ENCODE assay signal across 8 mouse cellular contexts in the genomic region with DNA sequence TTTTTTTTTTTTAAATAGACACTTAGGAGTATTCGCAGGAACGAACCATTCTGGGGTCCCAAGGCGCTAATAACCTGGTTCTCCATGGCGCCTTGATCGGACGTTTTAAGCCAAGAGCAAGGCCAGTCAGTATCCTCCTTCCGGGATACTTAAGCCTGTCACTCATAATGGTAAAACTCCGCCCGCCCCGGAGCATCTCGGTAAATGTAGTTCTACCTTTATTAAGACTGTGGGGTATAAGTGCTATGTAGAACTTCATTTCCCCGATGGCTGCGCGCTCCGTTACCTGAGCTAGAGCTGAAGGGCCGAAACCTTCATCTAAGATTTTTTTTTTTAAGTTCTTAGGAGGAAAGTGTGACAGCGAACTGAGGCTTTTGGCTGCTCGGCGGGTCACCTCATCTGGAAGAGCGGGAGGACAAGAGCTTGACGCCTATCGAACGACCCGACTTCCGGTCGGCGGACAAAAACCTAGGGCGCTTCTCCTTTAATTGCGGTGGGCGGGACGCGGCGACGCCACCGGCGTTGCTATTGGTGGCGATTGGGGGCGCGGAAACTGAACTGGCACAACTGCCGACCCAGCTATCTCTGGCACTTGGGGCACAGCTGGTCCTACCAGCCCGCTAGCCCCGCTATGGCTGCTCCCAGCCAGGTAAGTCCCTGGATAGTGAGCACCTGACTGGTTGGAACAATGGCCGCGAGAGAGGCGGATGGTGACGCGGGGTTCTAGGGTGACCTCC. TPM values are rescaled to one million over a fixed set of nuclear protein-coding genes. Genes with fewer than 3 reads are reported as not detected.
DNase-seq lines count a peak whose midpoint lies in the region; ATAC-seq and TF ChIP-seq lines count a peak whose summit lies in the region.

A gene (plus strand): TSS at position 254 of the 737 bp plus-strand sequence.

- TF ChIP-seq POLR2A in brain, embryonic 14.5 days (IDR thresholded peaks at IDR 0.05; ENCODE audit: borderline replicate concordance, extremely low read depth, insufficient read depth, insufficient read length, poor library complexity, severe bottlenecking) = no peak; the same call in 1 of the 2 replicates
- TF ChIP-seq POLR2A in liver, adult 2 months (IDR thresholded peaks at IDR 0.05; ENCODE audit: extremely low read depth, insufficient read depth, low read length) = peak; percentile 15; the same call in 1 of the 2 replicates
- peak; percentile 48 for TF ChIP-seq POLR2A in myocyte (IDR thresholded peaks at IDR 0.05; ENCODE audit: insufficient read length, low read depth)

- no peaks in the 10 kb centered on the region for H3K9me3 ChIP-seq in erythroblast, embryonic 14.5 days (ENCODE audit: control insufficient read depth, low read length)
- H3K9me3 ChIP-seq in heart, embryonic 11.5 days (replicated peaks; ENCODE audit: control insufficient read depth, low read length) = no peaks in the 10 kb centered on the region
- no peaks in the 10 kb centered on the region for H3K9me3 ChIP-seq in kidney, embryonic 16.5 days (ENCODE audit: low read length)

- H3K4me3 ChIP-seq in C2C12 (ENCODE audit: insufficient read depth, poor library complexity, severe bottlenecking) (peak within 1 kb of the TSS; percentile 51), myocyte (peak within 1 kb of the TSS; percentile 51)
- H3K4me3 ChIP-seq in erythroblast, embryonic 14.5 days (replicated peaks) = peak within 1 kb of the TSS; percentile 70
- peak within 1 kb of the TSS; percentile 81 for H3K4me3 ChIP-seq in heart, embryonic 11.5 days (ENCODE audit: low read depth, low read length)
- H3K4me3 ChIP-seq in kidney, embryonic 16.5 days (ENCODE audit: low read length) = peak within 1 kb of the TSS; percentile 76
- peak within 1 kb of the TSS; percentile 72 for H3K4me3 ChIP-seq in liver, adult 2 months (ENCODE audit: insufficient read depth, low read depth, low read length)

- peak within 1 kb of the TSS; percentile 68 for H3ac ChIP-seq in C2C12 (ENCODE audit: control insufficient read depth, insufficient read length, low read depth)
- no peak within 1 kb of the TSS for H3ac ChIP-seq in myocyte (ENCODE audit: control insufficient read depth, insufficient read length)

- peak; percentile 98 for DNase-seq in brain, embryonic 14.5 days (ENCODE audit: low read depth)
- peak; percentile 91 for DNase-seq in liver, adult 2 months (ENCODE audit: extremely low read depth, low read depth, low spot score)
- peak; percentile 95 for DNase-seq in splenic B cell, adult 2 months (ENCODE audit: low read depth, low spot score)

- no peaks in the 10 kb centered on the region for H3K79me3 ChIP-seq in C2C12 (ENCODE audit: low read depth)

- peak within 1 kb of the TSS; percentile 65 for H3K27ac ChIP-seq in heart, embryonic 11.5 days (ENCODE audit: low read depth, low read length)
- H3K27ac ChIP-seq in kidney, embryonic 16.5 days (ENCODE audit: low read length) = peak within 1 kb of the TSS; percentile 85
- peak within 1 kb of the TSS; percentile 93 for H3K27ac ChIP-seq in liver, adult 2 months (replicated peaks; ENCODE audit: insufficient read depth, low read depth, low read length)

- H3K27me3 ChIP-seq in C2C12 (ENCODE audit: control insufficient read depth, insufficient read depth, insufficient read length) (no peaks in the 10 kb centered on the region), myocyte (ENCODE audit: control insufficient read depth, insufficient read depth, insufficient read length) (no peaks in the 10 kb centered on the region)
- no peaks in the 10 kb centered on the region for H3K27me3 ChIP-seq in erythroblast, embryonic 14.5 days (ENCODE audit: control insufficient read depth)
- H3K27me3 ChIP-seq in heart, embryonic 11.5 days (ENCODE audit: control insufficient read depth, insufficient read depth, low read length) = no peaks in the 10 kb centered on the region
- no peaks in the 10 kb centered on the region for H3K27me3 ChIP-seq in kidney, embryonic 16.5 days (ENCODE audit: insufficient read depth, low read length)
- no peaks in the 10 kb centered on the region for H3K27me3 ChIP-seq in liver, adult 2 months (ENCODE audit: control insufficient read depth, insufficient read depth, low read length)
- no peaks in the 10 kb centered on the region for H3K27me3 ChIP-seq in splenic B cell, adult 2 months (ENCODE audit: control insufficient read depth, insufficient read depth, low read length, poor library complexity, severe bottlenecking)

- no peak for TF ChIP-seq CTCF in C2C12 (IDR thresholded peaks at IDR 0.05; ENCODE audit: control insufficient read depth, insufficient read depth, insufficient read length)
- no peak for TF ChIP-seq CTCF in brain, embryonic 14.5 days (IDR thresholded peaks at IDR 0.05; ENCODE audit: borderline replicate concordance, extremely low read depth, insufficient read depth, insufficient read length)
- no peak for TF ChIP-seq CTCF in liver, adult 2 months (IDR thresholded peaks at IDR 0.05; ENCODE audit: low read depth, low read length)

- no peaks in the 10 kb centered on the region for H3K36me3 ChIP-seq in C2C12 (ENCODE audit: control insufficient read depth, insufficient read depth)
- peaks cover 30% of the 10 kb centered on the region for H3K36me3 ChIP-seq in erythroblast, embryonic 14.5 days (ENCODE audit: control insufficient read depth)
- no peaks in the 10 kb centered on the region for H3K36me3 ChIP-seq in heart, embryonic 11.5 days (ENCODE audit: control insufficient read depth, insufficient read depth, low read length)
- H3K36me3 ChIP-seq in kidney, embryonic 16.5 days (ENCODE audit: insufficient read depth, low read length) = peaks cover 7% of the 10 kb centered on the region; the same call in 1 of the 2 replicates
- H3K36me3 ChIP-seq in liver, adult 2 months (ENCODE audit: control insufficient read depth, insufficient read depth, low read length) = no peaks in the 10 kb centered on the region
- no peaks in the 10 kb centered on the region for H3K36me3 ChIP-seq in myocyte (ENCODE audit: control insufficient read depth, insufficient read depth)
- no peaks in the 10 kb centered on the region for H3K36me3 ChIP-seq in splenic B cell, adult 2 months (ENCODE audit: control insufficient read depth, insufficient read depth, low read length, poor library complexity, severe bottlenecking)

- peaks cover 26% of the 10 kb centered on the region for H3K4me1 ChIP-seq in erythroblast, embryonic 14.5 days (ENCODE audit: control insufficient read depth)
- peaks cover 10% of the 10 kb centered on the region for H3K4me1 ChIP-seq in heart, embryonic 11.5 days (ENCODE audit: control insufficient read depth, insufficient read depth, low read length)
- peaks cover 14% of the 10 kb centered on the region for H3K4me1 ChIP-seq in kidney, embryonic 16.5 days (ENCODE audit: insufficient read depth, low read length)
- peaks cover 10% of the 10 kb centered on the region for H3K4me1 ChIP-seq in liver, adult 2 months (ENCODE audit: control insufficient read depth, insufficient read depth, low read length)

- peaks cover 8% of the 10 kb centered on the region for H3K79me2 ChIP-seq in C2C12 (ENCODE audit: control insufficient read depth, insufficient read depth)
- H3K79me2 ChIP-seq in liver, adult 2 months (ENCODE audit: control insufficient read depth, insufficient read depth, low read length) = no peaks in the 10 kb centered on the region
- H3K79me2 ChIP-seq in myocyte (ENCODE audit: control insufficient read depth, insufficient read depth) = no peaks in the 10 kb centered on the region

- under 1% methylated on average over 47 of the region's 47 CpGs for WGBS in heart, embryonic 11.5 days (ENCODE audit: insufficient replicate concordance)
- under 1% methylated on average over 47 of the region's 47 CpGs for WGBS in kidney, embryonic 16.5 days
- WGBS in liver, adult 2 months = under 1% methylated on average over 47 of the region's 47 CpGs

- peak; percentile 93 for ATAC-seq in heart, embryonic 11.5 days (replicated peaks; ENCODE audit: insufficient number of reproducible peaks, low FRiP score, low TSS enrichment)
- ATAC-seq in kidney, embryonic 16.5 days (ENCODE audit: low FRiP score, low TSS enrichment) = peak; percentile 97

- H3K4me2 ChIP-seq in heart, embryonic 11.5 days = peak within 1 kb of the TSS; percentile 86
- H3K4me2 ChIP-seq in kidney, embryonic 16.5 days (replicated peaks; ENCODE audit: low read depth, low read length) = peak within 1 kb of the TSS; percentile 68
- H3K4me2 ChIP-seq in myocyte (ENCODE audit: low read depth) = peak within 1 kb of the TSS; percentile 75

- H3K9ac ChIP-seq in heart, embryonic 11.5 days (ENCODE audit: low read depth, low read length) = peak within 1 kb of the TSS; percentile 80
- peak within 1 kb of the TSS; percentile 58 for H3K9ac ChIP-seq in kidney, embryonic 16.5 days (replicated peaks; ENCODE audit: low read length)
- H3K9ac ChIP-seq in liver, adult 2 months (ENCODE audit: low read depth, low read length) = peak within 1 kb of the TSS; percentile 88

TF ChIP-seq in C2C12, 6 proteins besides CTCF, POLR2A, EP300 and RAD21:
- TF ChIP-seq MAX (IDR thresholded peaks at IDR 0.05) (no peak), MYOD1 (IDR thresholded peaks at IDR 0.05; ENCODE audit: control insufficient read depth, insufficient read length, low read depth) (no peak), CEBPB (IDR thresholded peaks at IDR 0.05; ENCODE audit: low read depth) (no peak), MYOG (IDR thresholded peaks at IDR 0.05; ENCODE audit: control insufficient read depth, extremely low read depth, insufficient read length) (no peak), FOSL1 (IDR thresholded peaks at IDR 0.05; ENCODE audit: insufficient read depth, low read length, poor library complexity, severe bottlenecking) (no peak), USF1 (IDR thresholded peaks at IDR 0.05; ENCODE audit: low read depth) (no peak)

TF ChIP-seq in myocyte, 11 proteins besides CTCF, POLR2A, EP300 and RAD21:
- TF ChIP-seq USF1 (IDR thresholded peaks at IDR 0.05; ENCODE audit: low read depth) = no peak
- TF ChIP-seq TCF3 (IDR thresholded peaks at IDR 0.05; ENCODE audit: insufficient read length, low read depth) = no peak
- peak; percentile 96 for TF ChIP-seq E2F4 (IDR thresholded peaks at IDR 0.05; ENCODE audit: insufficient read depth)
- TF ChIP-seq MYOG (IDR thresholded peaks at IDR 0.05; ENCODE audit: control insufficient read depth in 1 of 3, insufficient read depth in 1 of 3, insufficient read length in 2 of 3, low read depth in 2 of 3) = peak in 1 of 3 experiments; percentile 20
- TF ChIP-seq MYOD1 (IDR thresholded peaks at IDR 0.05; ENCODE audit: control insufficient read depth in 1 of 3, insufficient read length in 2 of 3, low read depth in 2 of 3) = no peak
- no peak for TF ChIP-seq CEBPB (IDR thresholded peaks at IDR 0.05; ENCODE audit: insufficient read depth, poor library complexity, severe bottlenecking)
TF ChIP-seq in myocyte: peak in this region for 2.

RNA-seq across cellular contexts. Expression of the gene that starts here (rescaled TPM):
- polyA plus RNA-seq in C2C12 (2012; fragmentation: generic; extraction: Trizol) = 20.6 TPM
- polyA plus RNA-seq in brain, embryonic 14.5 days (2012; rRNA removed) = 10.4 and 15.4 TPM in 2 replicates
- 1.8 and 3.7 TPM in 2 replicates for polyA plus RNA-seq in erythroblast, embryonic 14.5 days (2012)
- 28.4 and 31.1 TPM in 2 replicates for polyA plus RNA-seq in heart, embryonic 11.5 days (2014; fragmentation: Nextera tagmentation; extraction: Ambion mirVana)
- 28.4 and 29.2 TPM in 2 replicates for polyA plus RNA-seq in kidney, embryonic 16.5 days (2015; fragmentation: Nextera tagmentation; extraction: Ambion mirVana)
- total RNA-seq in liver, adult 2 months (2014; rRNA removed) = 1.8 and 3.2 TPM in 2 replicates
- 3.1 and 3.9 TPM in 2 replicates for polyA plus RNA-seq in liver, adult 2 months (2012; rRNA removed)
- polyA plus RNA-seq in myocyte (2012; fragmentation: generic; extraction: Trizol) = 7.6 TPM

Comparison
In these comparisons a context has a peak if more than half of its experiments do, and no peak if none do; other contexts are left out.
1. Peak in every context shown above with its lines: DNase-seq, ATAC-seq, H3K4me3 ChIP-seq and H3K27ac ChIP-seq.